Mouse (Mus musculus): Measurements from ENCODE around the gene Zc3h12d.

- no peak for TF ChIP-seq CTCF (conservative IDR thresholded peaks at IDR 0.05; ENCODE audit: low read length)
- no peak for TF ChIP-seq POU5F1 (IDR thresholded peaks at IDR 0.05; ENCODE audit: borderline replicate concordance, low read length)
These were observed 1.3 kb downstream of the Zc3h12d start for GRCm38 (mm10) chr10:7833377-7834165.
